ENCODE assay signal across 17 mouse cellular contexts in the genomic region with DNA sequence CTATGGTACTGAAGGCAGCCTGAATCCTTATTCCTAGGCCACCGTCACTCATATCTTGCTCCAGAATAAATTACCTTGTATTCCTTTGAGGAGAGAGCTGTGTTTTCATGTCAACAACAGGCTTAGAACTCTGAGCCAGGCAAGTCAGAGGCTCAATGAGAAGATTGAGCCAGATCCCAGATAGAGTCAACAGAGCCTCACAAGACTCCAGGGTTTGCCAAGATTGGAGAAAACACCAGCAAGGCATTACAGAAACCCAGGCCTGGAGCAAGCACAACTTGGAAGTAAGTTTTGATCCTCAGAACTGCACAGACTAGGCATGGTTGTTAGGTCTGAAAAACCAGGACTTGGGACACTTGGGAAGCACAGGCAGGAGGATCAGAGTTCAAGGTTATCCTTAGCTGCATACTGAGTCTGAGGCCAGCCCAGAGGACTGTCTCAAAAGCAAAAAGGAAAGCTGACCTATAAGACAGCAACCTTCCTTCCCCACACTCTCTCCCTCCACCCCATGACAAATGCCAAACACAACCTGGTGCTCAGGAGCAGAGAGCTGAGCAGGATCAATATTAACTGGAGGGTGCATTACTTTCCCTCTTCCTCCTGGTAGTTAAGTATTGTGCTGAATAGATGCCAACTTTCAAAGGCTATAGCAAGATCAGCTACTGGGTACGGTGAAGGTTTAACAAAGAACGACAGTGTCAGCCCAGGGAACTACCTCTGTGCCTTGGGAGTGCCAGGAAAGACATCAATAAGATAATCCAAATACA. TPM values are rescaled to one million over a fixed set of nuclear protein-coding genes. Genes with fewer than 3 reads are reported as not detected.
DNase-seq lines count a peak whose midpoint lies in the region; ATAC-seq lines count a peak whose summit lies in the region.
"Had no signal": no experiment of that assay in that cellular context is flagged by ENCODE, and none has a peak within 500 bp of the region (broad histone marks: within the 10 kb centered on the region; RNA-seq: fewer than 3 reads in every experiment).

No protein-coding gene starts in this region.

- no peaks in the 10 kb centered on the region for H3K9me3 ChIP-seq in heart, embryonic 12.5 days (replicated peaks)
- H3K9me3 ChIP-seq in limb, embryonic 15.5 days: no peaks in the 10 kb centered on the region
- H3K9me3 ChIP-seq in limb, embryonic 10.5 days (replicated peaks): no peaks in the 10 kb centered on the region
- H3K9me3 ChIP-seq: G1E; liver, embryonic 13.5 days; midbrain, embryonic 15.5 days had no signal

- 49% methylated on average over 3 of the region's 3 CpGs for WGBS in heart, embryonic 12.5 days
- WGBS in limb, embryonic 15.5 days: 70% methylated on average over 3 of the region's 3 CpGs
- WGBS in limb, embryonic 10.5 days: 83% methylated on average over 3 of the region's 3 CpGs

- H3K4me3 ChIP-seq in heart, embryonic 12.5 days: no peak overlapping the region
- no peak overlapping the region for H3K4me3 ChIP-seq in limb, embryonic 15.5 days
- no peak overlapping the region for H3K4me3 ChIP-seq in limb, embryonic 10.5 days
- H3K4me3 ChIP-seq: liver, embryonic 13.5 days; midbrain, embryonic 15.5 days had no signal

- no peak for ATAC-seq in heart, embryonic 12.5 days (ENCODE audit: insufficient number of reproducible peaks, low FRiP score)
- ATAC-seq in limb, embryonic 15.5 days (ENCODE audit: insufficient number of reproducible peaks, low FRiP score, low TSS enrichment, low read depth): no peak
- ATAC-seq: midbrain, embryonic 15.5 days had no signal

- H3K36me3 ChIP-seq in heart, embryonic 12.5 days: no peaks in the 10 kb centered on the region
- H3K36me3 ChIP-seq in limb, embryonic 15.5 days: no peaks in the 10 kb centered on the region
- no peaks in the 10 kb centered on the region for H3K36me3 ChIP-seq in limb, embryonic 10.5 days
- H3K36me3 ChIP-seq: G1E; liver, embryonic 13.5 days; midbrain, embryonic 15.5 days had no signal

- no peaks in the 10 kb centered on the region for H3K27me3 ChIP-seq in heart, embryonic 12.5 days (replicated peaks)
- H3K27me3 ChIP-seq in limb, embryonic 15.5 days: no peaks in the 10 kb centered on the region
- no peaks in the 10 kb centered on the region for H3K27me3 ChIP-seq in limb, embryonic 10.5 days (ENCODE audit: low read depth, poor library complexity, severe bottlenecking)
- H3K27me3 ChIP-seq: liver, embryonic 13.5 days; midbrain, embryonic 15.5 days had no signal

- H3K9ac ChIP-seq in heart, embryonic 12.5 days: no peak overlapping the region
- H3K9ac ChIP-seq in limb, embryonic 15.5 days: no peak overlapping the region
- H3K9ac ChIP-seq: liver, embryonic 13.5 days; midbrain, embryonic 15.5 days had no signal

- H3K4me2 ChIP-seq in heart, embryonic 12.5 days: no peak overlapping the region
- no peak overlapping the region for H3K4me2 ChIP-seq in limb, embryonic 15.5 days
- H3K4me2 ChIP-seq: liver, embryonic 13.5 days; midbrain, embryonic 15.5 days had no signal

- DNase-seq in heart, postnatal 25 days (ENCODE audit: low spot score): no peak
- no peak for DNase-seq in limb, embryonic 10.5 days (ENCODE audit: low spot score)
- DNase-seq in adipocyte (ENCODE audit: low spot score): peak; percentile 91
- DNase-seq in lung, postnatal 10 days: peak; percentile 59
- DNase-seq in adrenal gland, adult 2 months: no peak
- DNase-seq: adrenal gland, postnatal 10 days; cerebellum, adult 9-11 months; gastrocnemius, postnatal 10 days; heart, postnatal 36 days; layer of hippocampus, adult 9-11 months; liver, embryonic 13.5 days; right cerebral cortex, postnatal 25 days; thymus, adult 2 months had no signal

- H3K4me1 ChIP-seq in heart, embryonic 12.5 days (replicated peaks): peaks cover 68% of the 10 kb centered on the region
- H3K4me1 ChIP-seq in limb, embryonic 15.5 days: peaks cover 3% of the 10 kb centered on the region; the same call in 1 of the 2 replicates
- peaks cover 12% of the 10 kb centered on the region for H3K4me1 ChIP-seq in limb, embryonic 10.5 days
- H3K4me1 ChIP-seq: midbrain, embryonic 15.5 days had no signal

- intact Hi-C loops in heart, postnatal 25 days (cut with DNase I): no loop called here

- H3K27ac ChIP-seq in heart, embryonic 12.5 days (ENCODE audit: poor library complexity, severe bottlenecking): peak overlapping the region; percentile 26
- 0 out of 2 replicates have a peak overlapping the region, but pooled peaks have one; percentile 17 for H3K27ac ChIP-seq in limb, embryonic 15.5 days
- no peak overlapping the region for H3K27ac ChIP-seq in limb, embryonic 10.5 days
- H3K27ac ChIP-seq: liver, embryonic 13.5 days; midbrain, embryonic 15.5 days had no signal

RNA-seq across cellular contexts. Expression of a gene that starts 34.0 kb away (rescaled TPM):
- polyA plus RNA-seq in heart, embryonic 12.5 days (2016; fragmentation: Nextera tagmentation; extraction: Ambion mirVana): 54.6 and 57.2 TPM in 2 replicates
- 10 to 100 TPM; 33.5 to 39.9 TPM for total RNA-seq in heart, postnatal 25 days (2021)
- polyA plus RNA-seq in limb, embryonic 15.5 days (2015; fragmentation: Nextera tagmentation; extraction: Ambion mirVana): 17.5 and 18.7 TPM in 2 replicates
- polyA plus RNA-seq in limb, embryonic 10.5 days (2016; fragmentation: Nextera tagmentation; extraction: Ambion mirVana): 7.4 and 8.9 TPM in 2 replicates
- total RNA-seq in adrenal gland, adult 2 months (2021): 10 to 100 TPM; 91.4 to 99.0 TPM
- 9.6 and 10.4 TPM in 2 replicates for polyA plus RNA-seq in adrenal gland, adult 2 months (2012; rRNA removed)

Comparison
In these comparisons a context has a peak if more than half of its experiments do, and no peak if none do; other contexts are left out.
1. DNase-seq: peak in adipocyte (single experiment) and lung, postnatal 10 days (single experiment); none in heart, postnatal 25 days (single experiment), limb, embryonic 10.5 days (single experiment) and adrenal gland, adult 2 months (single experiment).